Mouse (Mus musculus) adrenal gland, postnatal 14 days (tissue): ENCODE results near the gene Bcat1. TPM values are rescaled to one million over a fixed set of nuclear protein-coding genes. Genes with fewer than 3 reads are reported as not detected.
A peak's percentile ranks its signal among the peaks of the same experiment; 100 is the strongest.

ENCODE experiments used
- DNase-seq: peaks from one replicate; pipeline ENCODE4 v3.0.0; 2021; ENCODE audit warnings: mixed read lengths
- total RNA-seq: library from RNA; stranded (reverse); gene quantifications from 2 replicates; pipeline ENCODE4 v1.2.3, GENCODE M21; 2021

The Bcat1 gene
- total RNA-seq, 1 experiment from 2014 or later: 5.9 TPM

DNA sequence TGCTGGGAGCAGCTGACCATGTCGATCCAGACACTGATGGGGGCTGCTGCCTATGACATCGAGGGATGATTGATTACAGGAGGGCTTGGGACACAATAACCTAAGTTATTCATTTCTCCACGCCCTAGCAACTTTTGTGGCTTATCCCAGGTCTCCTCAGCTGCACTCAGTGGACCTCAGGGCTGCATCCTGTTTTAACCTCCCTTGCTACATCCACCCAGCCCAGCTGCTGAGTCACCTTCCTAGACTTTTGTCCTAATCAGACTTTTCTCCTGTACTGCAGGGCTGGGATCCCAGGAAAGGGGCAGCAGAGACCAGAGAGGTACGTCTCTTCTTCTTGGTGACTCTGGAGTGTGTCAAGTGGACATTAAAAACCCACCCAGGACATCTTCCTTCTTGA lies 19.9 kb downstream of the Bcat1 start:
- no peak for DNase-seq

- no peak for DNase-seq
These were observed 20.6 kb downstream of the Bcat1 start for GRCm38 (mm10) chr6:145055277-145055858.

DNA sequence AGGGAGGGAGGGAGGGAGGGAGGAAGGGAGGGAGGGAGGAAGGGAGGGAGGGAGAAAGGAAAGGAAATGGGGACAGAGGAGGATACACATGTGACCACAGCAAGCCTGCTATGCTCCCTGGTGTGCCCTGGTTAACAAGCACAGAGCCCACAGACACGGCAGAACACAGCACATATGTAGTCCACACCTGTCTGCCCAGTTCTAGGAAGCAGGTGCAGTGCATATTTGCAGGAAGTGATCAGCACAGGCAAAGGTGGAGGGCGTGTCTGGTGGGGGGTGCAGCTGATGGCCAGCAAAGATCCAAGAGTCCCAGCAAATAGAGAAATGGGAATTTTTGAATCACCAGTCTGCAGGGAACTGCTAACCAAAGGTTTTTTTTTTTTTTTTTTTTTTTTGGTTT lies 23.3 kb downstream of the Bcat1 start:
- DNase-seq: no peak

- DNase-seq: no peak
These were observed 25.1 kb downstream of the Bcat1 start for GRCm38 (mm10) chr6:145050899-145051298.

DNA sequence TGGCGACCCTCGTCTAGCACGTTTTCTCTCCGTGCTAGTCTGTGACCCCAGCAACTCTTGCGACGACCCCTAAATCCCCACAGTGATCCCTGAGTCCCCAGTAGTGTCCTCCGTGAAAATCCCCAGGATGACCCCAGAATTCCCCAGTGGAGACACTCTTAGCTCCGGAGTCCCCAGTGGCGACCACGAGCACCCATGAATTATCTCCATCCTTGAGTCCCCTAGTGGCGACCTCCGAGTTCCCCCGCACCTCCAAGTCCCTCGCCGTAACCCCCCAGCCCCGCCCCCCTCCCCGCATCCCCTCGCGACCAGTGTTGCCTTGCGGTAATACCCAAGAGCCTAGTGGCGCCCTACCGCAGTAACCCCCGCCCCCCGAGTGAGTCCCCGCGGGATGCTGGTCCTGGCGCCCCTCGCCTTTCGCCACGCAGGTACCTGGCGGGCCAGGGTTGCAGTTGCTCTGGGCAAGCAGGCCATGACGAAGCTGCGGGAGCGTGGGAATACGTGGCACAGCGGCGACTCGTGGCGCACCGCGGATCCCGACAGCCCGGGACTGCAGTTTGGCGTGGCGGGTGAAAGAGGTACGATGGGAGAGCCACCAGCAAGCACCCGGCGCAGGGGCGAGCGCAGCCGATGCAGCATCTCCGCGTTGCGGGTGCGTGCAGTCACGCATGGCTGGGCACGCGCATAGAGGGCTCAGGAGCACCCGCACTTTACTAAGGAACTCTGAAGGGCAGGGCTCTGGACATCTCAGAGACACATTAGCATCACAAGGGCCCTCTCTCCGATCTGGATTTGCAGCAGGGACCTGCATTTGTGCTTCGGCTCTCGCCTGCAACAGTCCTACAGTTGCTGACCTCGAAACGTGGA lies 27.6 kb downstream of the Bcat1 start:
- peak; percentile 45 for DNase-seq

GRCm38 (mm10) chr6:145047445-145047857 lies 28.5 kb downstream of the Bcat1 start:
- DNase-seq: no peak

DNA sequence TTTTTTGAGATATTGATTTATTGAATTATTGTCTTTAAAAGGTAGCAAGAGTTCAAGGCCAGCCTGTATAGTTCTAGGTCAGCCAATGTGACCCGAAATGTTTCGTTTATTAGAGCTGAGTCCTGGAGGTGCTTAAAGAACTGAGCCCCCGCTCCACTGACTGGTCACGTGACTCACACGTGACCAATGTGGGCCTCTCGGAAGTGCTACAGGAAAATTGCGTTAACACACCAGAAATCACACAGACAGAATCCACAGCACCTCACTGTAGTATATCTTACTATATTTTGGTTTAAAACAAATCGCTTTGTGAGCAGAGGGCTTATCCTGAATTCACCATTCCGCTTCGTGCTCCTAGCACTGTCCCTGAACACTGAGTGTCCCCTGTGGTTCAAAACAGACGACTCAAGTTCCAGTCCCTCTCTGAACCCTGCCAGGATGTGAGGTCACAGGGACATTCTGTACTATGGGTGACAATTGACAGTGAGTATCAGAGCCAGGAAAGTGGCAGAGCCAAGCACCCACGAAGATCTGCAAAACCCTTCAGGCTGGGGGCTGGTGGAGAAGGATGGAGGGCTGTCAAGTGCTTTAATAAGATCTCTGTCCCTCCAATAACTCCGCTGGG lies 29.6 kb downstream of the Bcat1 start:
- no peak for DNase-seq

DNA sequence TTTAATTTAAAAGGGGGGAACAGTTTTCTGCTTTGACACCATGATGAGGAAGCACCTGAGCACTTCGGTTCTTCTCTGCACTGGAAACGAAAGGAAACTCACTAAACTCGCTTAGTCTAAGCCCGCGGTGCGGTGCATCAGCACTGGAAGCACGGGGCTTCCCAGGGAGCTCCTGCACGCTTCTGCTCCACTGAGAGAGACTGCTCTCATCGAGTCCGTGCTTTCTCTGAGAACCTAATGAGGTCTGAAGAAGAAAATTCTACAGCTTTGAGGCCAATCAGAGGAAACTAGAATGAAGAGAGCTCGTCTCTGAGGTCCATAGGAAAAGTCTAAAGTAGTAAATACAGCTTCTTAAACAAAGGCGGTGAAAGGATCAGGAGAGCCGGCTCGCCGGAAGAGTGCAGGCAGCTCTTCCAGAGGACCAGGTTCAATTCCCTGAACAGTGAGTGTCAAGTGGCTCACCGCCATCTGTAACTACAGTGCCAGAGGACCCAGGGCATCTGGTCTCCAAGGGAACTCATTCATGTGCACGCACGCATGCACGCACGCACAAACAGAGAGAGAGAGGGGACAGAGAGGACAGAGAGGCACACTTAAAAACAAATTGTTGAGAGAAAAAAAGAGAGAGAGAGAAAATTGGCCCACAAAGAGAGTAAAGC lies 30.9 kb downstream of the Bcat1 start:
- DNase-seq: no peak

DNA sequence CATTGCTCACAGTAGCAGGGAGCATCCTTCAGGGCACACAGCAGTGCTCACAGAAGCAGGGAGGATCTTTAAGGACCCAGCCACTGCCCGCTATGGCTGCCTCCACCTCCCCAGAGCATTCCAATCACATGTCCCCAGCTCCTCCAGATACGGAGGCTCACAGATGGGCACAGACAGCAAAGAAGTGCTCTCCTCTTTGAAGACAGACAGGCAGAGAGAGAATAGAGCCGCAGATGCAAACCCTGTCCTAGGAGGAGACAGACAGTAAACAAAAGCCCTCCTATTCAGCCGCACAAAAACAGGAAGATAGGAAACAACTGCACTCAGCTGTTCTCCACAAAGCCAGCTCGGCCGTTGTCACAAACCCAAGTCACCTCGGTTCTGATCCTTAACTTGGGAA lies 35.3 kb downstream of the Bcat1 start:
- no peak for DNase-seq

DNA sequence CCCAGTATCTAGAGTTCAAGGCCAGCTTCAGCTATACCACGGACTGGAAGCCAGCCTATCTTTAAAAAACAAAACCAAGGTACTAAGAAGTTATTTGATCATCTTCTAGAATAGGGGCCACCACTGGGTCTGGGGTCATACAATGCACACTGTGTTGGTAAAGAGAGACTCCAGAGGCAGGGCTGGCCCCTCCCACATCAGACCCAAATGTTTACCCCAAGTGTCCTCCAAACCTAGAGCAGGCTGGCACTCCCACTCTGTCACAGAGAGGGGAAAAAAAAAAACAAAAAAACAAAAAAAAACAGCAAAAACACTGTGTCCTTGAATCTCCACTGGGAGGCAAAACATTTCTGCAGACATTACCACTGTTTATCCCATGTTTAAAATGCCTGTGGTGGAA lies 38.4 kb downstream of the Bcat1 start:
- peak; percentile 22 for DNase-seq

DNA sequence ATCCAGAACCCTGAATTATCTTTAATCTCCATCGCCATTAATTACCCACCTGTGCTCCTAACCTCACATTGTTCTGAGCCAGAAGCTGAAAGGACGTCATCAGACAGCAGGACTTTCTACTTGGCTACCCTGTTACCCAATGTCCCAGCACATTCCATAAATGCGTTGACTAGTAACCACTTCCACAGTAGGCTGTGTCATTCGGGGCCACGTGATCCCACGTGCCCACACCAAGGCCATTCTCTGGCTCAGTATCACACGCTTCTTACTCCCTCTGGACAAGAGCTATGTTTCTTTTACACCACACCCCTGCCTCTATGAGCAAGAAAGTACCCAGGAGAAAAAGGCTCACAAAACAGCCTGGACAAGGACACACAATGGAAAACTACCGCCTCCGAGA lies 40.6 kb downstream of the Bcat1 start:
- peak; percentile 76 for DNase-seq

DNA sequence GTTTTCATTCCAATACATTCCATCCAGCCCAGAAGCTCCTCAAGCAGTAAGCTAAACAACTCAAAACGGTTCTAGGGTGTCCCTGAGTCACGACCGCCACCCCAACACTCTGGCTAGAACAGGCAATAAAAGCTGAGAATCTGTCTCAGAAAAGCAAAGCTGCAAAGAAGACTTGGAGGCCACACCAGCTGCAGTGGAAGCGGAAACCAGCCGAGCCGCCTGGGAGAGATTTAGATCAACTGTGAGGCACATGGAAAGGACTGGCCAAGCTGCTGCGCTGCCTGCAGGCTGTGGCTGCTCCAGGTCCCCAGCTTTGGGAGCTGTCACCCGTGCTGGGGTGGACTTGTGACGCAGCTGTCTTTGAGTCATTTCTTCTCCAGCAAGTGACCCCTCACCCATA lies 45.4 kb downstream of the Bcat1 start:
- DNase-seq: no peak

- no peak for DNase-seq
These were observed 52.0 kb downstream of the Bcat1 start for GRCm38 (mm10) chr6:145023990-145024389.

- peak; percentile 77 for DNase-seq
These were observed 52.8 kb downstream of the Bcat1 start for GRCm38 (mm10) chr6:145022966-145023725.

DNA sequence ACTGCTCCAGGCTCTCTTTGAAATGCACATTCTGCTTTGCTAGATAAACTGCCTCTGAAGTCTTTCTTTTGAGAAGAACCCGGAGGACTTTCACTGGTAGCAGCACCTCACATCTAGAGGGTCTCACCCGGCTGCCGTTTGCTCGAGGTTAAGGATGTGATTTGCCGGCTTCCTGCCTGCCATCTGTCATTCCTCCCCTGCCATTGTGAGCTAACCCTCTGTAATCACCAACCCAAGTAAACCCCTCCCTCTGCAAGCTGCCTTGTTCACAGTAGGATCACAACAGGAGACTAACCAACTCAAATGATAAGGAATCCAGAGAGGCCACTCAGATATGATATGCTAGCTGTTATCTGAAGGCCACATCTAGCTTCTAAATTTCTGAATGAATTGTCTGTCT lies 53.6 kb downstream of the Bcat1 start:
- DNase-seq: no peak

DNA sequence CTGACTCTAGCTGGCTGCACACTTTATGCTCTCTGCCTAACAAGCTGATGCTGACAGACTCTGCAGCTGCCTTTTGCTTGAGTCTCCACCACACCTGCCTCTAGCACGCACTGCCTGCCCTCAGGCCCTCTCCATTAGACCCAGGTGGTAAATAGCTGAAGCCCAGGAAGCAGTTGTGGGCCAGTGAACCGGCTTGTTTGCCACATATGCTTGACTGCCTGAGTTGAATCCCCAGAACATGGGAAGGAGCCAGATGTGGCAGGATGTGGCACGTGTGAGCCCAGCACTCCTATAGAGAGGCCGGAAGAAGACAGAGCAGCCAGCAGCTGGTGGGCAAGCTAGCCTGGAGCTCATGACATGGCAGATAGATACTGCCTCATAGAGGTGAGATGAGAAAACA lies 55.4 kb downstream of the Bcat1 start:
- DNase-seq: no peak

DNA sequence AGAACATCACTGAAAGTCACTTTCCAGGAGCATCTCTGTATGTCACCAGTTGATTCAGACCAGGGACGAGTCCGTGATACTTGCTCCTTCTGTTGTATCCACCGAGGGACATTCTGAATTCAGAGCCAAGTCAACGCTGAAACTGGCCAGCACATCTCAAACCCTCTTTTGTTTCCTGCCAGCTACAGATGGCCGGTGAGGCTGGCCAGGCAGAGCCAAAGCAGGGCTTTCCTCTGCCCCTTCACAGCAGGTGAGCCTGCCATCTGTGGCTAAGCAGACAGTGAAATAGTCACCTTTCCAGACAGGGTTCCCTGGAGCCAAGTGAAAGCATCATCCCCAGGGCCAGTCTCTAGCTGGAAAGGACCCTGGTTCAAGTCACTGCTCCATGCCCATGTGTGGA lies 57.7 kb downstream of the Bcat1 start:
- DNase-seq: no peak

DNA sequence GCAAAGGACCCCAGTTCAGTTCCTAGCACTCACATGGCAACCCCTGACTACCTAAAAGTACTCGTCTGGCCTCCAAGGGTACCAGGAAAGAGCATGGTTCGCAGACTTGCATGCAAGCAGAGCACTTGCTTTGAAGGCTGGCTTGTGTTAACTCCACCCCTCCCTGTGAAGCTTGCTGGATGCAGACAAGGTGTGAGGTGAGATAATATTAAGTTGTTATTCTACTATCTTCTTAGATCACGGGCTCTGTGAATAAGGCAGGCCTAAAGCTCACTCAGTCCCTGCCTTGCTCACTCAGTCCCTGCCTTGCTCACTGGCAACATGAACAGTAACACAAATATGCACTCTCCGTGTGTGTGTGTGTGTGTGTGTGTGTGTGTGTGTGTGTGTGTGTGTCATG lies 58.5 kb downstream of the Bcat1 start:
- no peak for DNase-seq

DNA sequence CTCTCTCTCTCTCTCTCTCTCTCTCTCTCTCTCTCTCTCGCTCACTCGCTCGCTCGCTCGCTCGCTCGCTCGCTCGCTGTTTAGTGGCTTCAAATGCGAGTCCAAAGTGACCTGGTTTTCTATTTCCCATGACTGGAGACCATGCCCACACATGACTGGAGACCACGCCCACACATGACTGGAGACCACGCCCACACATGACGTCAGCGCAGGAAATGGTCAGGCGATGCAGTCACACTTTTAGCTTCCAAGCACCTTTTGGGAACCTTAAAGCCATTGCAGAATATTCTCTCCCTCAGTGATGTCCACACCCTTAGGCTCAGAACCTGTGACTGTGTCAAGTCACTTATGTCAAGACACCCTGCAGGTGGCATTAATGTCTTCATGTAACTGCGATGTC lies 59.3 kb downstream of the Bcat1 start:
- no peak for DNase-seq

GRCm38 (mm10) chr6:145014944-145015343 lies 61.0 kb downstream of the Bcat1 start:
- no peak for DNase-seq

DNA sequence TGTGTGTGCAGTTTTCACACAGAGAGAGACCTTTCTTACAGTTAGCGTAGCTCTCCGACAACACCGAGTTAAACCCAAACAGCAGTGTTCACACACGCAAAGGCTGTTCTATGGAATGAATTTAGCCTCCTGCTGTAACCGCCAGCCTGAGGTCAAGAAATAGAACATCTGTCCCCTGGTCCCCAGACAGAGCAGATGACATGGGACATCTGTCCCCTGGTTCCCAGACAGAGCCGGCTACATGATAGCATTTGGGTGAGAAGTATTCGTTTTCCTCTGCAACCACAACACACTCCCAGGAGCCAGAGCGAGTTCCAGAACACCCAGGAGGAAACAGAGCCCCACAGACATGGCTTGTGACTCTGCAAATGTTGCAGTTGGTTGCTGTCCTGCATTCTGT lies 63.3 kb downstream of the Bcat1 start:
- no peak for DNase-seq

- no peak for DNase-seq
These were observed 64.8 kb downstream of the Bcat1 start for GRCm38 (mm10) chr6:145011141-145011540.
